Mouse (Mus musculus) gastrocnemius, adult 8-10 months (tissue): ENCODE results near the gene Zfp711. TPM values are rescaled to one million over a fixed set of nuclear protein-coding genes. Genes with fewer than 3 reads are reported as not detected.

ENCODE experiments used
- DNase-seq, 2 experiments: peaks; one replicate each; pipeline ENCODE4 v3.0.0; 2022; ENCODE audit warnings: low spot score in 2 of 2
- total RNA-seq, 4 experiments: library from RNA; stranded (reverse); gene quantifications; 2 replicates each; pipeline ENCODE4 v1.2.4; 2022

Zfp711 gene
- under 1 TPM in 2 of 4 experiments, not detected in 2; 0.12 to 0.16 TPM for total RNA-seq

- no peak for DNase-seq
Observed at GRCm38 (mm10) chrX:112600511-112601305, at the start of gene Zfp711. Zfp711 (plus strand) TSS chrX:112600526.

- DNase-seq, result no peak
Observed at GRCm38 (mm10) chrX:112567716-112568115, 32.6 kb upstream of the Zfp711 start.

- DNase-seq, result no peak
Observed at GRCm38 (mm10) chrX:112601306-112602120, 1.2 kb downstream of the Zfp711 start.

- DNase-seq, result no peak
Observed at GRCm38 (mm10) chrX:112675525-112675924, 75.2 kb downstream of the Zfp711 start.

GRCm38 (mm10) chrX:112680605-112681004 lies 80.3 kb downstream of the Zfp711 start:
- no peak for DNase-seq

Other genes starting within 250 kb of the Zfp711 start
- gene Satl1, start 193.7 kb upstream of the Zfp711 start, total RNA-seq, result not detected
- gene 2010106E10Rik, start 105.3 kb upstream of the Zfp711 start, total RNA-seq, result not detected
- not detected for gene Pof1b, start 98.1 kb downstream of the Zfp711 start, total RNA-seq